Mouse (Mus musculus) kidney, postnatal 25 days (tissue): ENCODE measurements around the gene Cplx3.

Experiments used
- DNase-seq, 2 experiments: peaks; one replicate each; pipeline ENCODE4 v3.0.0; 2021; ENCODE audit warnings: mixed read lengths in 2 of 2

Cplx3 gene

DNA sequence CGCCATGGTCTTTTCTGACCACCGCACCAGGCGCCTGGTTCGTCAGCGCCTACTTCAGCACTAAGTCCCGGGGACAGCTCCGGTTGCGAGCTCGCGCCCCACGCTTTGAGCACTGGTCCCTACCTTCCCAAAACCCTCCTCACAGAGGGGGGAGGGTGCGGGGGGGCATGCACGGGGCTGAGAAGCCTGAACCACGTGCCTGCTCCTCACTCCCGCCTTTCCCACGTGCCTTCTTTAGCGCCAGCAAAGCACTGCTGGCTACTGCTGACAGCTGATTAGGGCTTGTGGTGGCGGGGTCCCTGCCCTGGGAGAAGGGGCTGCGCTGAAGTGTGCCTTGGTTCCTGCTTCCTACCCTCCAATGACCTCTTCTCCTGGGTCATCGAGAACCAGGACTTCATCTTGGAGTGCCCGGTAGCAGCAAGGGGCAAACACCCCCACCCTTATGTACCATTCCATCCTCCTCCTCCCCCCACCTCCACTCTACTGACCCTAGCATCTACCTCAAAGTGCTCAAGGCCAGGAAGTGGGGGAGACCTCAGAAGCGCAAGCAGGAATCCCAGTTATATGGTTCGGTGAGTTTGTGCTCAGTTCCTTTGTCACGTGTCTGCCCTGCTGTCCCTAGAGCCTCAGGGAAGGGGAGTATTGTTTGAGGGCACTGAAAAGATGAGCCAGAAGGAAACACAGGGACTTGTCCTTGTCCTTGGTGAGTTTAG is at the start of gene Cplx3:
Gene Cplx3, minus strand, starts transcription at position 143 of the 713 bp plus-strand sequence.
- peak; percentile 66 to 85 for DNase-seq

DNA sequence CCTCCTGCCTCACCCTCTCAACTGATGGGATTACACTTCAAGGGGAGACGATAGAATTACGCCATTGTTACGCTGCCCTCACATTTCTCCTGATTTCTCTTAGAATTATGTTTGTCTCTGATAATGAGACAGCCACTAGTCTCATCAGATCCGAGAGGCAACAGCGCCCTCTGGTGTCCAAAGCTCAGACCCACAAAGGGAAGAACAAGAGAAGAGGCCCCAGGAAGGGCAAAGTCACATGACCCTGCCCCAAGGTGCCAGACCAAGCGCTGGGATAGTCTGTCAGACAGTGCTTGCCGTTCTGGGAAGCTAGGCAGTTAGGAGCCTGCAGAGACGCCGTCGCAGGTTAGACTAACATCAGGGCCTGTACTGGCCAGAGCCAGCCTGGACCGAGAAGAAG is 49.7 kb upstream of the Cplx3 start:
- DNase-seq = peak; percentile 93 to 98

DNA sequence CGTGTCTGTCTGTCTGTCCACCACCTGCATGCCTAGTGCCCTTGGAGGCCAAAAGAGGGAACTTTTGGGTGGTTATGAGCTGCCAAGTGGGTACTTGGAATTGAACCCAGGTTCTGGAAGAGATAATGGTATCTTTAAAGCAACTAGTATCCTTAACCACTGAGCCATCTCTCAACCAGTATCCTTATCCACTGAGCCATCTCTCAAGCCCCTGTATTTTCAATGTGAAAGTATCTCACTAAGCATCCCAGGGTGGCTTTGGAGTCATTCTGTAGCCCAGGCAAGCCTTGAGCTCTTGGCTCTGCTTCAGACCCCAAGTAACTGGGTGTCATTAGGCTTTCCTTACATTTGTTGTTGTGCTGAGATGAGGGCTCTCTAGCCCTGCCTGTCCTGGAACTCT is 48.9 kb upstream of the Cplx3 start:
- no peak for DNase-seq

DNA sequence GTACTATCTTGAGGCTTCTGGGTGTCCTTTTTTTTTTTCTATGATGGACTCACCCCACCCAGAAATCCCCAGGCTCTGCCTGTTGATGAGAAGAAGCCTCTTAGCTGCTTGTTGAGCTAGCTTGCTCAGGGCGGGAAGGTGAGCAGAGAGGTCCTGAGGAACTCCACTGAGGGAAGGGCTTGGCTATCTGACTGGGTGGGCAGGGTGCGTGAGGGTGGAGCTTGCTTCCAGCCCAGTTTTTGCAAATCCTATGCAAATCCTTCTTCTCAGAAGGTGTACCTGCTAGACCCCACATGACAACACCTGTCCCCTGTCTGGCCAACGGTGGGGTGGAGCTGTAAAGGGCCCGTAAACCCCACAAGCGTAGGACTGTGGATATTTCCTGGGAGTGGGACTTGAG is 47.2 kb upstream of the Cplx3 start, which contains the start of gene Csk:
Gene Csk, minus strand, starts transcription at position 349 of the 400 bp plus-strand sequence.
- no peak for DNase-seq

DNA sequence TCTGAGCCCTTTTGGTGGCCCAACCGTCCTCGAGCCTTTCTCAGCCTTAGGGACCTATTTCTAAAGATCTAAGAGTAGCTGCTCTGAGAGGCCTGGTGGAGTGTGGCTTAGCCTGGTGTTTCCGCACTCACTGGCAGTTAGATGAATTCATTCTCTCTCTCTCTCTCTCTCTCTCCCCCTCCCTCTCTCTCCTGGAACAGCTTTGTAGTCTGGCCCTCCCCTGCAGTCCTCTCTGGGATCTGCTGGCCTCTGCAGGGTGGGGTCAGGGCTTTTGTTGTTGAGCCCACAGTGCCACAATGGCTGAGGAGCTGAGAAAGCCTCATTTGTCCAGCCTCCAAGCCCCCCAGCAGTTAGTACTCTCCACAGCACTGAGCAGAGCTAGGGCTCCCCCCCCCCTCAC is 46.8 kb upstream of the Cplx3 start:
- DNase-seq = no peak

DNA sequence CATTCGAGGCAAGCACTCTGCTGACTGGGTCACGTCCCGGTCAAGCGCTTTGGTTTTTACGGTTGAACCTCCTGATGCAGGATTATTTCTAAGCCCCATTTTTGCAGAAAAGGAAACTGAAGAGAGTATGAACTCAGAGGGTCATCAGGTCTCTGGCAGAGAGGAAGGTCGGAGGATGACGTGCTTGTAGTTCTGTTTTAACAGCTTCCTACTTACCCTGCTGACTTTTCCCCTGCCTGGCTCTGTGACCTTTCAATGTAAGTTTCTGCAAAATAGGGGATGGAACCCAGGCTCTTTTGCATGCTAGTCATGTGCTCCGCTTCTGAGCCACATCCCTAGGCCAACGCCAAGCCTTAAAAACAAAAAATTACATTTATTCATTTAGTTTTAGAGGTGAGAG is 46.3 kb upstream of the Cplx3 start:
- DNase-seq = no peak

DNA sequence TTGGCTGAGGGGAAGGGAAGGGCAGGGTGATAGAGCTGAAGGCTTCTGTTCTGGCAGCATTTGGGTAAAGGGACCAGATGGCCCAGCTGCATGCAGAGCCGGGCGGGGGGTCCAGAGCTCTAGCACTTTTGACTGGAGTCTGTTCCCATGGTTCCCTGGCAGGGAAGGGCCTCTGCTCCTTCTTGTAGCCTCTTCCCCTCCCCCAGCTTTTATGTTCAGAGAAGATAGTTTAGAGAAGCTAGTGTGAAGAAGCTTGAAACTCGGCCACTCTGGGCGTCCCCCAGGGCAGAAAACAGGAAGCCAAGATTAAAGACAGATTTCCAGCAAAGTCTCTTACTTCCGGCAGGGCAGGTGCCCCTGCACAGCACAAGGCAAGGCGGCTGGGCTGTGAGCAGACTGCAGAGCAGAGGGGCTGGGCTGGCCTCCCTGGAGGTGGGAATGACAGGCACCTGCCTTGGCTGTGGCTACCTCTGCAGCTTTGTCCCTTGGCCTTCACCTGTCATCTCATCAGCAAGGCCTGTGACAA is 44.8 kb upstream of the Cplx3 start:
- DNase-seq = no peak

DNA sequence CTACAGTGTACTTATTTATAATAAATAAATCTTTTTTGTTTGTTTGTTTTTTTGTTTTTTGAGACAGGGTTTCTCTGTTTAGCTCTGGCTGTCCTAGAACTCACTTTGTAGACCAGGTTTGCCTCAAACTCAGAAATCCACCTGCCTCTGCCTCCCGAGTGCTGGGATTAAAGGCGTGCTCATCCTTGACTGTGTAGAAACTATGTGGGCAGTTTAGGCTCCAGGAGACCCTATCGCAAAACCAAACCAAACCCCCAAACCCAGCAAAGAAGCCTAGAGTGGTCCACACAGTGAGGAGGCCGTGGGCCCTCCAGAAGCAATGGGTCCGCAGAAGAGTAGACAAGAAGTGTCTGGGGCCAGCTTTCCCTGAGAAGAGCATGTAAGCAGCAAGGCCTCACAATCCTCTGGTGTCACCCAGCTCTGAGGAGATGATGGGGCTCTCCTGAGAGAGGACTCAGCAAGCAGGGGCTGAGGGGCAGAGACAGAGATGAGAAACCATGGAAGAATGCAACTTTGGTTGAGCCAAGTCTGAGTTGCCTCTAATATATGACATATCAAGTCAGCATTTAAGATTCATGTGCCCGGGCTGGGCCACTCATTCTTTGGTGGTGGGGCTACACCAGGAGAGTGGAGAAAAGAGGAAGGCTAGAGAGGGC is 44.2 kb upstream of the Cplx3 start:
- no peak for DNase-seq

DNA sequence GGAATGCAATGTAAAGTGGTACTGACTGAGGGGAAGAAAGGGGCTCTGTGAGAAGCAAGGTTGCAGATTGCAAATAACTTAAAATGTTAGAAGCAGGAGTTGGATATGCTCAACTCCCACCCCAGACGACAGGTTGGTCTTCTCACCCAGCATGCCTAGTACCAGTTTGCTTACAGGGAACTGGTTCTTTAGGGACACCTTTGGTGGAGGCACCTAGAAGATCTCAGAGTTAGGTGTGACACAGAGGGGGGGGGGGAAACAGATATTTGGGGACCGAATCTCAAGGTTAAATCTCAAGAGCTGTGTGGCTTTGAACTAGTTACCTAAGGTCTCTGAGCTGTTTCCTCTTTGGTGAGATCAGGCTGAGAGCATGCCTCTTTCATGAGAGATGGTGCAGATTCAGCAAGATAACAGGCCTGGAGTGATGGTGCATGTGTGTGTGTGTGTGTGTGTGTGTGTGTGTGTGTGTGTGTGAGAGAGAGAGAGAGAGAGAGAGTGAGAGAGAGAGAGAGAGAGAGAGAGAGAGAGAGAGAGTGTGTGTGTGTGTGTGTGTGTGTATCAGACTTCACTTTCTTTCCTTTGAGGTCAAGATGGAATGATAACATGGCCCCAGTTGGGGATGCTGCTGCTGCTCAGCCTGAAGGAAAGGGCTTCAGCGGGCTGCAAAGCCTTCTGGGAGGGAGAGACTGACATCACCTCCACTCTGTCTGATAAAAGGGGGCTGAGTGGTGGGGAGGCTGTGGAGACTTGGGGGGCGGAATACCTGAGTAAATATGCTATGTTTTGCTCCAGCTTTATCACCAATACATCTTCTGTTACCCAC is 41.4 kb upstream of the Cplx3 start:
- no peak for DNase-seq

DNA sequence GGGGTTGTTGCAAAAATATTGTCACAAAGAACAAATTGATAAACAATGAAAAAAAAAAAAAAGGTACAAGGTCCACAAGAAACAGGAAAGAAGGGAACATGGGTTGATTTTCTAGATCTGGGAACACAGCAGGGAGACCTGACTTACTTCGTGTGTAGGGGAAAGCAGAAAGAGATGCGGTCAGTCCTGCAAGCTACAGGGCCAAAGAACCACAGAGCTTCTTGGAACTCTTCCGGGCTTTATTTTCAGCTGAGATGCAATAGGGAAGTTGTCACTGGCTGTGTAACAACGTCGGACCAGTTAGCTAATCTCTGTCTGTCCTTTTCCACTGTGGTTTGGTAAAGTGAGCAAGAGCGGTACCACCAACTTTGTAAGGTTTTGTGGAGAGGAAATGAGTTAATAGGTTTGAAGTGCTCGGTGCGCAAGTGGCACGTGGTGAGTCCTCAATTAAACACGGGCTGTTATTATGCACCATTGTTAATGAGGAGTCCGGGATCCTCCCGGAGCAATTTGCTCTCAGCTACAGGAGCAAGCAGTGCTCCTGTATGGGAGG is 40.5 kb upstream of the Cplx3 start:
- DNase-seq = no peak

DNA sequence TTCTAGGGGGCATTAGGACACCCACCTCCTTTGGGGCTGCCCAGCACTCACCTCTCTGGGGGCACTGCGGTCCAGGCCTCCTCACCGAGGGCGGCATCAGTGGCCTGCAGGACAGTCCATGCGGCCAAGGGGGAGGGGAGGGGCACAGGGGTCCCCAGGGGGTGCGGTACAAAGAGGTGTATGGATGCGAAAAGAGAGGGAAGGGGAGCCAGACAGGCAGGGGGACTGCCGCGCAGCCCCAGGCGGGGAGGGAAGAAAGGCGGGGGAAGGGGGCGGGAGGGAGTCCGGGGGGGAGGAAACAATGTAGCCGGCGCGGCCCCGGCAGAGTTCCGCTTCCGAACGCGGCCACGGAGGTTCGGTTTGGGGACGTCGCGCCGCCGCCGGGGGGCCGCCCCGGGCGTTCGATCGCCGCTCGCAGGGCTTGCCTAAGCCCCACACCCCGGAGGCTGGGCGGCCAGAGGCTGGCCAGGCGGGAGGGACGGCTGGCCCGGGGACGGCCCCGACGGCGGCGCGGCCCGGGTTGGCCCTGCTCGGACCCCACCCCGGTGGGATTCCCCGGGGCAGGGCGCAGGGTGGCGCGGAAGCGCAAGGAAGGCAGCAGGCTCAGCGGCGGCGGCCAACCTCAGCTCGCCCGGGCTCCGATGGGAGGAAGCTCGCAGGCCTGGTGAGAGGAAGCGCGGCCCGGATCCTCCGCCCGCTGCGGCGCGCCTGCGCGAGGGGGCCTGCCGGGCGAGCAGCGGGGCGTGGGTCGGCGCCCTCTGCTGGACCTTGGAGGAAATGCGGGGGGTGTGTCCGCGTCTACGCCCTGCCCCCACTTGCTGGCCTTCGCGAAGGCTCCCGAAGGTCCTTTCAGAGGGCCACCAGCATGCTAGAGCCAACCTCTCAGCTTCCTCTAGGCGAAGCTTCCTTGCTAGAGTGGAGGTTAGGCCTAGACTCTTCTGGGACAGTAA is 39.1 kb upstream of the Cplx3 start:
- DNase-seq = peak; percentile 92 to 95

DNA sequence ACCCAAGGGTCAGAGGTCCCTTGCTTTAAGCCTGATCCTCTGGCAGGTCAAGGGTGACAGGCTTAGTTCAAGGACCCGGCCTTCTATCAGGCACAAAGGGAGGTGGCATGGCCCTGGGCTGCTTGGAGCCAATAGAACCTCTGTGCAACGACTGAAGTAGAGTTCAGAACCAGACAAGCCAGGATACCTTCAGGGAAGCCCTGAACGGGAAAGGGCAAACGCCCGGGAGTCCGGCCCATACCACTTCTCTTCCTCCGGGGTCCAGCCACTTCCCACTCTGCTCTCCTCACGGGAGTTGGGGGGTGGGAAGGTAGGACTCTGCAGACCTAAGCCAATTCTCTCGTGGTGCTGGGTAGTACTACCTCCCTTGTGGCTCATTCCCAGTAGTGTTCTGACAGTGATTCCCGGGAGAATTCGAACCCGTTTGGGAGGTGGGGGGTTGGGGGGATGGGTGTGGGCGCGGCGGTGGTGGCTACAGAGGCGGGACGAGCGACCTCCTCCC is 38.4 kb upstream of the Cplx3 start:
- DNase-seq = no peak

DNA sequence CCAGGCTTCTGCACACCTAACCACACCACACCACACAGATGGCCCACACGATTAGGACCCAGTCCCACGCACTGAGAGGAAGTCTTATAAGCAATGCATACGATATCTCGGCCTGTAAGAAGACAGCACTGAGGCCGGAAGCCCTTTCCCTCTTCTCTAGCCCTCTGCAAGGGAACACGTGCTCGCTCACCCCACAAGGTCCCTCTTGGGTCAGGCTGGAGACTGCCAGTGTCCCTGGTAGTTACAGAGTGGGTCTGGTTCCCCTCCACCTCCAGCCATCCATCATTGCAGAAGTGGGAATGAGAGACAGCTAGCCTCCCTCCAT is 37.7 kb upstream of the Cplx3 start:
- peak in 1 of 2 experiments; percentile 53 for DNase-seq

DNA sequence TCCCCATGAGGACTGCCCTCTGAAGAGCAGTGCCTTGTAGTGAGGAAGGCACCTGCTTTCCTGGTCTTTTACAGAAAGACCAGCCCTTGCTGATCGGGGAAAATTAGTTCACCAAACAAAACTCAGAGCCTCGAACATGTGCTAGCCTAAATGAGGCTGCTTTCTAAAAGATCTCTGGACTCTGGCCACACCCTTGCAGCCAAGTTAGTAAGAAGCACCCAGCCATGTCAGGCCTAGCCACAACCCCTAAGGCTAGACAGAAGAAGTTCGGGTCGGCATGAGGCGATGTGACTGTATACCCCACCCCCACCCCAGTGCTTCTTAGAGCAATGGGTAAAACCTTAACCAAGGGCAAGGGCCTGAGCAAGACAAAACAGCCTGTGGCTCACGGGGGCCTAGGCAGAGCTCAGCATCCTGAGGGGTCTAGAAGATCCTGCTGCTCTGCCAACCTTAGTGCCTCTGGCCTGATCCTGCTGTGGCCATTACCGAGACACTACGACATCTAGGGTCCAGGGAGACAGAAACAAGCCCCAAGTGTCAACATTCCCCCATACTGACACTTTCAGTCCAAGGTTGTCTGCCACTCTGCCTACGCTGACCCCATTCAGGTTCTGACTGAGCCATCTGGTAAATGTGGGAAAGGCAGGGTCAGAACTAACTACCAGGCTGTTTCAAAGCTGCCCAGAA is 37.2 kb upstream of the Cplx3 start:
- DNase-seq = peak; percentile 46 to 73

DNA sequence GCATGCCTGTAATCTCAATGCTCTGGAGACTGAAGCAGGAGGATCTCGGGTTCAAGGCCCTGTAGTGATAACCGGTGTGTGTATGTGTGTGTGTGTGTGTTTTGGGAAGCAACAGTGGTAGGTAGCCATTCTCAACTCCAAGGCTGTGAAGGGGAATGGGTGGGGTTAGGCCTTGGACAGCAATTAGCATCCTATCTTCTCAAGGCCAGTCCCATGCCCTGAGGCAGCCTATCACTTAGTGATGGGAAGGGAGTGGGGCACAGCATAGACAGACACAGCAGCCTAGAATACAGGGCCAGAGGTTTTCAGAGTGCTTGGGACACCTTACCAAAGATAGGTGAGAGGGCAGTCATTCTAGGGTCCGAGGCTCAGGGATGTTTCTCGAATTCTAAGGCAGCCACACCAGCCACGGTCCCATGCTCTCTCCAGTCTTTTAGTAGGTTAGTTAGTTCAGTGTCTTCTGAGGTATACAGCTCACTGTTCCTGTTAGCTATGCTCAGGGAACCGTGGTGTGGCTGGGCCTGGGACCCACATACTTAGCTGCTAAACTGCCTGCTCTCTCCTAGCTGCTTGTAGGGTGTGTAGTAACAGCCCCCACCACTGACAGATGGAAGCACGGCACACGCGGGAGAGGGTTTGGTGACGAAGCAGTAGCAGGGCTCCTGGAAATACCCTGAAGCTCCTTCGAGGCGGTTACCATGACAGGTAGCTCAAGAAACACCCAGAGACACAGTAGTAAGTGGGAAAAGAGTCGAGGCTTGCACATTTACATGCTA is 35.9 kb upstream of the Cplx3 start:
- no peak for DNase-seq

DNA sequence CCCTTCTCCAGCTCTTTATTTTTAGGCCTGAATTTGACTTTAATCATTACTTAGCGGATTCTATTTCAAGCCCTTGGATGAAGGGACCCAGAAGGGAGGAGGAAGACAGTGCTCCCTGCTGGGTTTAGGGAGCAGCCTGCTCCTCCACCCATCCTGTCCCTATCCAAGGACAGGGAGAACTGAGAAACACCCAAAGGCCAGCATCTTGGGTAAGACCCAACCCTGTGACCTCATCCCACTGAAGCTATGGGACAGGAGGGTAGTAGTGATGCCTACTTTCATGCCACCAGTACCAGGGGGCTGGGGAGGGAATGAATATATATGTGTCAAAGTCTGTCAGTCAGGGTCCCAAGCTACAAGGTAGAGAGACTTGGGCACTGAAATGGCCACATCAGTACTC is 34.9 kb upstream of the Cplx3 start:
- no peak for DNase-seq

DNA sequence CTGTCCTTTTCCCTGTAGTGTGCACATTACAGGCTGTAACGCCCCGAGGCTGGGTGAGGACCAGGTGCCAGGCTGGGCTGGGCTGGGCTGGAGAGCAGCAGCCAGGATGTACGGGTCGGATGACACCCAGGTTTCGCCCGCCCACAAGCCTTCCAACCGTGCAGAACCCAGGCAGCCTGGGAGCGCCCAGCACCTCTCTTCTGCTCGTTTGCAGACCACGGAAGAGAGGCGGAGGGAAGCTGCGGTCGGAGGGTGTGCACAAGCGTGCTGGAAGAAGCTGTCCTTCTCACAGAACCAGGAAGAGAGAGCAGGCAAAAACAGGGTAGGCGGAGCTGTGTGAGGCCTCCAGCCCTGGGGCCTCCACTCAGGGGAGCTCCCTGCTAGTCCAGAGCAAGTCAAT is 34.3 kb upstream of the Cplx3 start:
- peak; percentile 53 to 77 for DNase-seq

DNA sequence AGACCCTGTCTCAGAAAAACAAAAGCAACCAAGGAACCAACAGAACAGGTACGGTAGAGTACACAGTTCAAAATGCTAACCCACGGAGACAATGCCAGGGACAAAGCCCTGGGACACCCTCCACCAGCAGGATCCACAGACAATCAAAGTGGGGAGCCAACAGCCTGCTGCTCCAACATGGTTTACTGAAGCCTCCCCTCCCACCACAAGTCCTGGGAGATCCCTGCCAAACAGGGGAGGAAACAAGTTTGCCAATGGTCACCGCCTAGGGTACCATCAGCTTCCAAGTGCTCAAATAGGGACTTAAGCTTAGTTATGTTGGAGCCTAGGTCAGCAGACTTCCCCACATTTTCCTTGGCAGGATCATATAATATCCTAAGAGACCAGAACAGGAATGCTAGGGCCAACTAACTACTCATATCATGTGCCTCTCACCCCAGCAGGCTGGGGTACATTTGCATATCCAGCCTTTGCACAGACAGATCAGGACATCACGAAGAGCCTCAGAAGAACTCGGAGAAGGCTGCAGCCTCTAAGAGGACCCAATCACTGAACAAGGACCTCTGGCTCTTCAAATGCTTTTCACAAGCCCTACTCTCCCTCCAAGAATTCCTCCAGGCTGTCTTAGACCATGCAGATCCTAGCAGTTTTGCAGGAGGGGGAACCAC is 33.7 kb upstream of the Cplx3 start:
- DNase-seq = no peak

DNA sequence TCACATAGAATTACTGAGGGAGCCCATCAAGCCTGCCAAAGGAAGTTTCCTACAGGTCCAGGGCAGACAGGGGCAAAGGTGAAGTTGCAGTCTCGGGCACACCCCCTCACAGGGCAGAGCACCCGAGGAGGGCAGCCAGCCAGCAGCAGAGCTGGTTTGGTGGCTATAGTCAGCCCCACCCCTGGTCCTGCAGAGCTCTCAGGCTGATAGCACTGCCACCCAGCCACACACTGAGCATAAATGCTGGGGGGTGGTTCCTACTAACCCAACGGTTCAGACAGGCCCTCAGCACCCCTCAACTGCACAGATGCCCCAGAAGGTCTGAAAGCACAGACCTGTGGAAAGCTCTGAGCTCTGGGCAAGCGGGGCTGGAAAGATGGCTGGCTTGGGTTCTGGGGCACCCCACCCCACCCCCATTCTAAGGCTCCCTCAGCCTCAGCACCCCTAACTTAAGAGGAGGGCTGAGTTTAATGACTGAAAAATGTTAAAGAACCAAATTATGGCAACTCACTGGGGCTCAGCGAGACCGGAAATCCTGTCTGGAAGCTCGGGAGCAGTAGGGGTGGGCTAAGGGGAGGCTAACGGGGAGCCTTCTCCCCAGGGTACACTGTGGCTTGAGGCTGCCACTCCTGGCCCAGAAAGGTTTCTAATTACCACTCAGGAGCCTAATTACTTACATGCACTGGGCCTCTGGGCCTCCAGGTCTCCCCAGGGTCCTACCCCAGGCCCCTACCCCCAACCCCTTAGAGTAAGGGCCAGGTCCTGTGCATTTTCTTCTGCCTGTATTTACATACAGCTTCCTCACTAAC is 32.8 kb upstream of the Cplx3 start:
- peak; percentile 85 to 93 for DNase-seq
